Mouse (Mus musculus) bone marrow, adult 2 months (tissue): ENCODE data around the gene Mthfsd. TPM values are rescaled to one million over a fixed set of nuclear protein-coding genes. Genes with fewer than 3 reads are reported as not detected.
A peak's percentile ranks its signal among the peaks of the same experiment; 100 is the strongest.

Experiments
- H3K27ac ChIP-seq: fragments of 200-500 bp; 2 replicates; pipeline ENCODE4 v1.5.1; 2012; ENCODE audit warnings: low read depth, mild to moderate bottlenecking, control low read depth, inconsistent platforms, low read length; ENCODE audit not compliant: control insufficient read depth, poor library complexity, insufficient read depth
- H3K4me1 ChIP-seq: fragments of 200-500 bp; 2 replicates; pipeline ENCODE4 v1.6.1; 2011; ENCODE audit warnings: low read length; ENCODE audit not compliant: control insufficient read depth, insufficient read depth
- H3K4me3 ChIP-seq: fragments of 200-500 bp; replicated peaks from 2 replicates; pipeline ENCODE3; 2011; ENCODE audit warnings: mild to moderate bottlenecking, low read depth, low read length, control low read depth; ENCODE audit not compliant: control insufficient read depth
- CTCF ChIP-seq: fragments of 200-500 bp; IDR thresholded peaks from 2 replicates; pipeline ENCODE4 v1.5.1; 2011; ENCODE audit warnings: low read length, control low read depth; ENCODE audit not compliant: control insufficient read depth, insufficient read depth
- POLR2A ChIP-seq: fragments of 200-500 bp; IDR thresholded peaks from 2 replicates; pipeline ENCODE4 v1.6.1; 2011; ENCODE audit warnings: low read depth, mild to moderate bottlenecking, control low read depth, low read length, borderline replicate concordance; ENCODE audit not compliant: control insufficient read depth
- WGBS: fragments of 180-500 bp; shearing (Covaris S2); methylation state at CpG from one replicate; pipeline ENCODE4 v1.1.7; 2018; 5-methylcytosine and 5-hydroxymethylcytosine counted together
- polyA plus RNA-seq: library from polyadenylated mRNA; stranded (reverse); fragments of >200 nt; gene quantifications from 2 replicates; pipeline ENCODE4 v1.2.4, GENCODE M21; 2011; ENCODE audit warnings: low replicate concordance; ENCODE audit not compliant: missing spikeins, insufficient read depth, insufficient read length

Gene Mthfsd
- polyA plus RNA-seq, 1 experiment, result 13.1 TPM

GRCm38 (mm10) chr8:121118634-121119420 lies 10.6 kb upstream of the Mthfsd start:
- H3K27ac ChIP-seq, result no peak overlapping the region
- WGBS, result 13% methylated on average over 18 of the region's 18 CpGs
- H3K4me1 ChIP-seq, result no peaks in the 10 kb centered on the region
- TF ChIP-seq CTCF, result no peak
- no peak for TF ChIP-seq POLR2A
- H3K4me3 ChIP-seq, result no peak overlapping the region

- H3K4me3 ChIP-seq, result no peak overlapping the region
- WGBS, result 6% methylated on average over 28 of the region's 28 CpGs
- TF ChIP-seq POLR2A, result no peak
- TF ChIP-seq CTCF, result no peak
Observed at GRCm38 (mm10) chr8:121117906-121118305, 9.7 kb upstream of the Mthfsd start.

GRCm38 (mm10) chr8:121117186-121117651 lies 9.0 kb upstream of the Mthfsd start:
- 4% methylated on average over 62 of the region's 62 CpGs for WGBS
- Histone ChIP-seq H3K4me1 (no peaks in the 10 kb centered on the region), H3K27ac (no peak overlapping the region), H3K4me3 (no peak overlapping the region)
- no peak for TF ChIP-seq POLR2A
- no peak for TF ChIP-seq CTCF

More at GRCm38 (mm10) chr8:121117906-121118305, 9.7 kb upstream of the Mthfsd start:
- no peaks in the 10 kb centered on the region for H3K4me1 ChIP-seq
- H3K27ac ChIP-seq, result no peak overlapping the region

- no peaks in the 10 kb centered on the region for H3K4me1 ChIP-seq
- 10% methylated on average over 55 of the region's 55 CpGs for WGBS
- no peak for TF ChIP-seq POLR2A
- no peak for TF ChIP-seq CTCF
- H3K27ac ChIP-seq, result no peak overlapping the region
- H3K4me3 ChIP-seq, result no peak overlapping the region
Observed at GRCm38 (mm10) chr8:121116591-121117185, 8.5 kb upstream of the Mthfsd start.

- 4% methylated on average over 25 of the region's 25 CpGs for WGBS
- H3K4me3 ChIP-seq, result peak within 1 kb of the TSS; percentile 42
- no peaks in the 10 kb centered on the region; the same call in 1 of the 2 replicates for H3K4me1 ChIP-seq
- TF ChIP-seq POLR2A (no peak), CTCF (no peak)
- peak within 1 kb of the TSS; percentile 10; the same call in 1 of the 2 replicates for H3K27ac ChIP-seq
Observed at GRCm38 (mm10) chr8:121115948-121116347, 7.8 kb upstream of the Mthfsd start, which contains the start of gene Foxc2. Gene Foxc2 (plus strand): TSS chr8:121116171.

- no peak overlapping the region for H3K27ac ChIP-seq
- no peak for TF ChIP-seq POLR2A
- TF ChIP-seq CTCF, result no peak
- WGBS, result 8% methylated on average over 25 of the region's 25 CpGs
- no peaks in the 10 kb centered on the region; the same call in 1 of the 2 replicates for H3K4me1 ChIP-seq
- no peak overlapping the region for H3K4me3 ChIP-seq
Observed at GRCm38 (mm10) chr8:121115136-121115535, 6.9 kb upstream of the Mthfsd start.

- no peak overlapping the region for H3K4me3 ChIP-seq
- under 1% methylated on average over 21 of the region's 21 CpGs for WGBS
- no peak overlapping the region for H3K27ac ChIP-seq
- H3K4me1 ChIP-seq, result peaks cover 3% of the 10 kb centered on the region; the same call in 1 of the 2 replicates
- TF ChIP-seq CTCF, result peak; percentile 95
- TF ChIP-seq POLR2A, result no peak
Observed at GRCm38 (mm10) chr8:121113261-121113660, 5.1 kb upstream of the Mthfsd start.

GRCm38 (mm10) chr8:121111145-121111907 lies 3.1 kb upstream of the Mthfsd start:
- no peak overlapping the region for H3K27ac ChIP-seq
- 35% methylated on average over 7 of the region's 7 CpGs for WGBS
- peaks cover 3% of the 10 kb centered on the region; the same call in 1 of the 2 replicates for H3K4me1 ChIP-seq
- TF ChIP-seq CTCF (no peak), POLR2A (no peak)
- no peak overlapping the region for H3K4me3 ChIP-seq

- WGBS, result 7% methylated on average over 5 of the region's 5 CpGs
- H3K27ac ChIP-seq, result no peak overlapping the region
- H3K4me3 ChIP-seq, result peak overlapping the region; percentile 93
- peaks cover 3% of the 10 kb centered on the region; the same call in 1 of the 2 replicates for H3K4me1 ChIP-seq
- TF ChIP-seq CTCF (no peak), POLR2A (no peak)
Observed at GRCm38 (mm10) chr8:121108657-121109056, 465 bp upstream of the Mthfsd start.
